Mouse (Mus musculus) limb, embryonic 13.5 days (tissue): ENCODE results near the gene Itm2b. TPM values are rescaled to one million over a fixed set of nuclear protein-coding genes. Genes with fewer than 3 reads are reported as not detected.

Experiments
- ATAC-seq: fragments of 200-750 bp; cut with Nextera tagmentation; 2 replicates; pipeline ENCODE4 v1.8.0; 2017; ENCODE audit warnings: low read depth, moderate number of reproducible peaks, moderate TSS enrichment; ENCODE audit not compliant: low FRiP score
- H3K27ac ChIP-seq: fragments of 300-500 bp; sonication (generic); 2 replicates; pipeline ENCODE4 v1.5.1; 2015; ENCODE audit warnings: inconsistent platforms, mild to moderate bottlenecking, moderate library complexity
- H3K27me3 ChIP-seq: fragments of 300-500 bp; sonication (generic); 2 replicates; pipeline ENCODE4 v1.6.1; 2015; ENCODE audit warnings: mild to moderate bottlenecking, inconsistent platforms
- H3K36me3 ChIP-seq: fragments of 300-500 bp; sonication (generic); 2 replicates; pipeline ENCODE4 v1.6.1; 2015; ENCODE audit warnings: inconsistent platforms, mild to moderate bottlenecking, moderate library complexity
- H3K4me1 ChIP-seq: fragments of 300-500 bp; sonication (generic); 2 replicates; pipeline ENCODE4 v1.6.1; 2015; ENCODE audit warnings: inconsistent platforms
- H3K4me2 ChIP-seq: fragments of 300-500 bp; sonication (generic); replicated peaks from 2 replicates; pipeline ENCODE4 v1.6.1; 2015; ENCODE audit warnings: inconsistent platforms, mild to moderate bottlenecking, moderate library complexity
- H3K4me3 ChIP-seq: fragments of 300-500 bp; sonication (generic); 2 replicates; pipeline ENCODE4 v1.5.1; 2015; ENCODE audit warnings: moderate library complexity, mild to moderate bottlenecking, inconsistent platforms
- H3K9ac ChIP-seq: fragments of 300-500 bp; sonication (generic); 2 replicates; pipeline ENCODE4 v1.6.1; 2015; ENCODE audit warnings: mild to moderate bottlenecking, inconsistent platforms
- H3K9me3 ChIP-seq: fragments of 300-500 bp; sonication (generic); 2 replicates; pipeline ENCODE4 v1.6.1; 2016; ENCODE audit warnings: inconsistent platforms
- WGBS: fragments of 180-500 bp; shearing (Covaris S2); methylation state at CpG from one replicate; pipeline ENCODE4 v1.1.7; 2015; 5-methylcytosine and 5-hydroxymethylcytosine counted together
- polyA plus RNA-seq: library from polyadenylated mRNA; unstranded; fragments of >200 nt; fragmentation: Nextera tagmentation; extraction: Ambion mirVana; gene quantifications from 2 replicates; pipeline ENCODE4 v1.2.1, GENCODE M21; 2015

Itm2b gene
- polyA plus RNA-seq, 1 experiment from 2014 or later: 681 TPM

DNA sequence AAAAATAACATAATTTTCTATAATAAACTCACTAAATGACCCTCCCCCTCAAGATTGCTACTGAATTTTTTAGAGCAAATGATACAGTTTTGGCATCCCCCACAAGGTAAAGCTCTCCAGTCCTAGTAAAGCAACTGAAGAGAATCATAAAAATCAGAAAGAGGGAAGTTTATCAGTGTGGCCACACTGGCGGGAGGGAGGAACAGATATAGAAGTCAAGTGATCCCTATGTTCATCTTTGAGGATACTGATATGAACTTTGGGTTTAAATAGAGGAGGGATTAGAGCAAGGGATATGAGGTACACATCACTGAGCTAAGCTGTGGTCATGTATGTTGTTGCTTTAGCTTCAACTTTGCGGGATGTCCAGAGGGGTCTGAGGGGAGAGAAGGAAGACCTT lies 5.1 kb upstream of the Itm2b start:
- Histone ChIP-seq H3K27ac (no peak overlapping the region), H3K36me3 (no peaks in the 10 kb centered on the region), H3K27me3 (no peaks in the 10 kb centered on the region), H3K9ac (no peak overlapping the region), H3K9me3 (no peaks in the 10 kb centered on the region), H3K4me3 (no peak overlapping the region), H3K4me1 (peaks cover 12% of the 10 kb centered on the region), H3K4me2 (no peak overlapping the region)
- 95% methylated on average over 2 of the region's 2 CpGs for WGBS
- ATAC-seq: no peak

GRCm38 (mm10) chr14:73389059-73389458 lies 4.0 kb upstream of the Itm2b start:
- no peak overlapping the region for H3K4me3 ChIP-seq
- 54% methylated on average over 7 of the region's 7 CpGs for WGBS
- no peaks in the 10 kb centered on the region for H3K36me3 ChIP-seq
- no peak for ATAC-seq
- H3K27me3 ChIP-seq: no peaks in the 10 kb centered on the region
- H3K4me1 ChIP-seq: peaks cover 12% of the 10 kb centered on the region
- no peak overlapping the region for H3K27ac ChIP-seq
- H3K9me3 ChIP-seq: no peaks in the 10 kb centered on the region
- H3K4me2 ChIP-seq: no peak overlapping the region
- no peak overlapping the region for H3K9ac ChIP-seq

- Histone ChIP-seq H3K27ac (no peak overlapping the region; the same call in 1 of the 2 replicates), H3K9me3 (no peaks in the 10 kb centered on the region), H3K27me3 (no peaks in the 10 kb centered on the region), H3K4me1 (peaks cover 14% of the 10 kb centered on the region), H3K9ac (no peak overlapping the region), H3K36me3 (no peaks in the 10 kb centered on the region), H3K4me2 (no peak overlapping the region), H3K4me3 (no peak overlapping the region)
- ATAC-seq: no peak
- WGBS: 47% methylated on average over 7 of the region's 7 CpGs
Observed at GRCm38 (mm10) chr14:73388546-73388945, 3.5 kb upstream of the Itm2b start.

DNA sequence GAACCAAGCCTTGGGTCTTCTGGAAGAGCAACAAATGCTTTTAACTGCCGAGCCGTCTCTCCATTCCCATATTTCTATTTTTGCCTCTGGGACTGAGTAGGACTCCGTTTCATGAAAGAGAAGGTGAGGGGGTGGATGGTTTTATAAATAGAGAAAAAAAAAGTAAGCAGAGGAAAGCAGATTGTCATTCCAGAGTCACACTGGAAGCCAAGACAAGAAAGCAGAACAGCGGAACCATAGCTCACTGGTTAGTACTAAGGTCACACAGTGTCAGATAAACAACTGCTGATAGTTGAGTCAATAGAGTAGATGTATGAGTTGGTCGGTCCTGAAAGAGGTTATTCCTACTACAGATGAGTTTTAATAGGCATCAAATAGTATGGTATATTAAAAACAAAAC lies 1.4 kb upstream of the Itm2b start:
- Histone ChIP-seq H3K36me3 (no peaks in the 10 kb centered on the region), H3K4me2 (no peak overlapping the region), H3K9ac (no peak overlapping the region), H3K27me3 (no peaks in the 10 kb centered on the region), H3K27ac (no peak overlapping the region), H3K4me1 (peaks cover 34% of the 10 kb centered on the region), H3K4me3 (no peak overlapping the region), H3K9me3 (no peaks in the 10 kb centered on the region)
- 85% methylated on average over 5 of the region's 5 CpGs for WGBS
- ATAC-seq: no peak

DNA sequence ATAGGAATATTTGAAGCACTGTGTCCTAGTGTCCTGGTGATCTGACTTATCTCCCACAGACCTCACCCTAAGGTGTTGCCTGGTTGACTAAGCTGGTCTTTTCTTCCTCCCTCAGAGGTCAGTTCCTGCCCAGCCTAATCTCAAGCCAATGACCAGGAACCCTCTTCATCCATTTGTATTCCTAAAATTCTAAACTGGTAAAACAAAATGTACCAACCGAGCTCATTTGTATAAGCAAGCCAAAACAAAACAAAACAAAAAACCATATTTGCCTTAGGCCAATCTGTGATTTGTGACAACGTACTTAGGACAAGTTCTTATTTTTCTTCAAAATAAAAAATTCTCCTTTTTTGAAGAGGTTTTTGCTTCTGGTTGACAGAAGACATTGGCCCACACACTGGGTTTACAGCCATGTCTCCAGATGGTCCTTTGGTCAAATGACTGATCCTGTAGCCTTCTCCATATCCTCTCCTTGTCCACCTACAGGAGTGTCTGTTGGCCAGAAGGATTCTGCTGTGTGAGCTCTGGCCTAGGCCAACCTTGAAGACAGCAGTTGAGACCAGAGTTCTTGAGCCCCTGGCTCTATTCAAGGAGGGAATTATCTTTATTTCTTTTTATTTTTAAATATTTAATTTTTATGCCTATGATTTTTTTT lies 758 bp upstream of the Itm2b start:
- WGBS: 88% methylated on average over 2 of the region's 2 CpGs
- H3K36me3 ChIP-seq: no peaks in the 10 kb centered on the region
- no peaks in the 10 kb centered on the region for H3K27me3 ChIP-seq
- no peaks in the 10 kb centered on the region for H3K9me3 ChIP-seq
- H3K4me3 ChIP-seq: peak overlapping the region; percentile 75
- peak overlapping the region; percentile 62 for H3K4me2 ChIP-seq
- 0 out of 2 replicates have a peak overlapping the region, but pooled peaks have one; percentile 97 for H3K9ac ChIP-seq
- H3K27ac ChIP-seq: peak overlapping the region; percentile 95
- no peak for ATAC-seq
- peaks cover 39% of the 10 kb centered on the region for H3K4me1 ChIP-seq

DNA sequence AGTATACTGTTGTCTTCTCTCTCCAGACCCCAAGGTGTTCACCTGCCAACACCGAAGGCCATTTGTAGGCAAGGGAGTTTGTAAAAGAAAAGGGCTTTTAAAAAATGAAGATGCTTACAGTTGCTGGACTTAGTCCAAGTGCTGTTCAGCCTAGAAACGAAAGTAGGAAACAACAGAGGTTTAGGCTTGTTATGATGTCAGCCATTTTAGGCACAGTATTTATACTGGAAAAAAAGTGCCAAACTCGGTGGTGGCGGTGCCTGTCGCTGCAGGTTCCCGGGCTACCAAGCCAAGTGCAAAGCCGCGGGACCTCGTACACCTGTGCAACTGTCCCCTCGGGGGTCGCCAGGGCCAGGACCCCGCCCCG lies 560 bp downstream of the Itm2b start:
- Histone ChIP-seq H3K27ac (peak overlapping the region; percentile 95), H3K9me3 (no peaks in the 10 kb centered on the region), H3K9ac (peak overlapping the region; percentile 97), H3K4me2 (peak overlapping the region; percentile 62), H3K4me1 (peaks cover 39% of the 10 kb centered on the region), H3K36me3 (peaks cover 7% of the 10 kb centered on the region), H3K4me3 (peak overlapping the region; percentile 75), H3K27me3 (no peaks in the 10 kb centered on the region)
- no peak; the same call in 1 of the 2 replicates for ATAC-seq
- 1% methylated on average over 13 of the region's 13 CpGs for WGBS

DNA sequence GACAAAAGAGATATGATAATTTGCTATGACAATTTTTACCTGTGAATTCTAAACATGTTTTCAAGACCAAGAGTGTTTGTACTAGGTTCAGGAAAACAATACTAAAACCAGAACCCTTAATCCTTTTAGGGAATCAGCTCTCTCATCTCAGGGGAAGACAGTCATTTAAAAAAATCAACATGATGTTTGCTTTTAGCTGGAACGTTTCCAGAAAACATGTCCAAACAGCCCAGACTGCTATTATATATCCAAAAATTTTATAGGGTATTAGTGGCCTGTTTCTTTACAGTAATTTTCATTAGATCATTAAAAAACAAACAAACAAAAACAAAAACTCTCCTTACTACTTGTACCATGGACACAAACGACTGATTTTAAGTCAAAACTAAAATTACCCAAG lies 1.3 kb downstream of the Itm2b start:
- peak overlapping the region; percentile 97; the same call in 1 of the 2 replicates for H3K9ac ChIP-seq
- no peak for ATAC-seq

DNA sequence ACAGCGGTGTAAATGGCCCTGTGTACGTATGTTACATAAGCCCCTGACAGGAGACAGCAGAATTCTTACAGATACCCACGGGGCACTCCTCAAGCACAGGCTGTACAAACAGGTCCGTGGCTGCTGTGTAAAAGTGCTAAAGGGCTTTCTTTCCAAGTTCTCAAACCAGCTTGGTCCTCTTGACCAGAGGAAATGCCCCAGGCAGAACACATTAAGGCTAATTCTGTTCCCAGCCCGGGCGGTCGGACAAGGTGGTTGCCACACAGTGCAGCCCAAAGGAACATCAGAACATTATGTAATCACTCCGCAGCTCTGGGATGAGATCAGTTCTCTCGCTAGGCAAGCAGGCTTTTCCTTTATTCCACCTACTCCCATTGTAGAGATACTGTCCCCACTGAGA lies 2.4 kb downstream of the Itm2b start:
- Histone ChIP-seq H3K4me2 (peak overlapping the region; percentile 62), H3K9me3 (no peaks in the 10 kb centered on the region), H3K36me3 (peaks cover 21% of the 10 kb centered on the region), H3K4me3 (peak overlapping the region; percentile 75), H3K27ac (no peak overlapping the region), H3K9ac (peak overlapping the region; percentile 0; the same call in 1 of the 2 replicates), H3K4me1 (peaks cover 31% of the 10 kb centered on the region), H3K27me3 (no peaks in the 10 kb centered on the region)
- no peak for ATAC-seq
- 51% methylated on average over 9 of the region's 9 CpGs for WGBS

More for the DNA sequence above, 1.3 kb downstream of the Itm2b start:
- no peaks in the 10 kb centered on the region for H3K9me3 ChIP-seq
- H3K4me1 ChIP-seq: peaks cover 35% of the 10 kb centered on the region
- no peaks in the 10 kb centered on the region for H3K27me3 ChIP-seq
- peaks cover 12% of the 10 kb centered on the region for H3K36me3 ChIP-seq
- no peak overlapping the region for H3K27ac ChIP-seq
- H3K4me3 ChIP-seq: peak overlapping the region; percentile 75
- WGBS: 20% methylated on average over 2 of the region's 2 CpGs
- H3K4me2 ChIP-seq: peak overlapping the region; percentile 62

GRCm38 (mm10) chr14:73381559-73381958 lies 3.5 kb downstream of the Itm2b start:
- H3K9me3 ChIP-seq: no peaks in the 10 kb centered on the region
- ATAC-seq: no peak
- H3K36me3 ChIP-seq: peaks cover 26% of the 10 kb centered on the region
- H3K9ac ChIP-seq: no peak overlapping the region
- H3K4me2 ChIP-seq: peak overlapping the region; percentile 62; the same call in 1 of the 2 replicates
- no peak overlapping the region for H3K4me3 ChIP-seq
- H3K27me3 ChIP-seq: no peaks in the 10 kb centered on the region
- WGBS: 73% methylated on average over 4 of the region's 4 CpGs
- H3K27ac ChIP-seq: no peak overlapping the region
- peaks cover 31% of the 10 kb centered on the region for H3K4me1 ChIP-seq

DNA sequence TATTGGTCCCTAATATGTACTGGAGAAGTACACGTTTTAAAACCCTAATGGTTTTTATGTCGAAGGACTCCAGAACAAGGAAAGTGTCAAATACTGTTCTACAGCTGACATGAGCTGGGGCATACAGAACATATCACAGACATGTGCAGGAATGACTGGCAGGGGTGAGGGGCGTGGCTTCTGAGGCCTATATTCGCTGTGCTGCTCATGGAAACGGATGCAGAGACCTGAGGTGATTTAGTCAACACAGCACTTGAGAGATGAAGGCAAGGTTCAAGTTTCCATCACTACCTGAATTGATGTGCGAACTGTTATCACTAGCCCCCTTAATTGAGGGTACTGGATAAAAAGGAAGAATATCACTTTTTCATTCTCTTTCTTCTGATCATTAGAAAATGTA lies 7.3 kb downstream of the Itm2b start:
- ATAC-seq: no peak
- no peak overlapping the region for H3K4me2 ChIP-seq
- H3K4me3 ChIP-seq: no peak overlapping the region
- no peak overlapping the region for H3K27ac ChIP-seq
- H3K9ac ChIP-seq: no peak overlapping the region
- WGBS: 83% methylated on average over 6 of the region's 6 CpGs
- H3K36me3 ChIP-seq: peaks cover 41% of the 10 kb centered on the region
- H3K27me3 ChIP-seq: no peaks in the 10 kb centered on the region
- no peaks in the 10 kb centered on the region for H3K9me3 ChIP-seq
- H3K4me1 ChIP-seq: peaks cover 36% of the 10 kb centered on the region

DNA sequence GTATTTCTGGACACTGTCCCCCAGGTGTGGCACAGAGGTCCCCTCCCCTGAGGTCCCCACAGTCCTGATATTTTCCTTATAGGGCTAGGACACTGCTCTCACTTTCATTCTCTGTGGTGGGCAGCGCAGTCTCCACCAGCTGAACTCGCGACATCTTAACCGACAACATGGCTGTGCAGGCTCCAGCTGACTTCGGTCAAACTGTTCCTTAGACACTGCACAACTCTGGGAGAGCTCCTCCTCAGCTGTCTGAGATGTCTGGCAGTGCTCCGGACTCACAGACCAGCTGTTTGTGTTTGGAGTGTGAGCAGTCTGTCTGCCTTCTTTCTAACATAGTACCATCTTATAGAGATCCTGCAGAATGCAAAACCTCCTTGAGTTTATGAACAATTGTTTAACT lies 8.2 kb downstream of the Itm2b start:
- H3K27me3 ChIP-seq: no peaks in the 10 kb centered on the region
- H3K4me2 ChIP-seq: no peak overlapping the region
- no peak overlapping the region for H3K27ac ChIP-seq
- no peaks in the 10 kb centered on the region for H3K9me3 ChIP-seq
- ATAC-seq: no peak
- peaks cover 34% of the 10 kb centered on the region for H3K4me1 ChIP-seq
- no peak overlapping the region for H3K9ac ChIP-seq
- 87% methylated on average over 6 of the region's 6 CpGs for WGBS
- peaks cover 41% of the 10 kb centered on the region for H3K36me3 ChIP-seq
- H3K4me3 ChIP-seq: no peak overlapping the region

DNA sequence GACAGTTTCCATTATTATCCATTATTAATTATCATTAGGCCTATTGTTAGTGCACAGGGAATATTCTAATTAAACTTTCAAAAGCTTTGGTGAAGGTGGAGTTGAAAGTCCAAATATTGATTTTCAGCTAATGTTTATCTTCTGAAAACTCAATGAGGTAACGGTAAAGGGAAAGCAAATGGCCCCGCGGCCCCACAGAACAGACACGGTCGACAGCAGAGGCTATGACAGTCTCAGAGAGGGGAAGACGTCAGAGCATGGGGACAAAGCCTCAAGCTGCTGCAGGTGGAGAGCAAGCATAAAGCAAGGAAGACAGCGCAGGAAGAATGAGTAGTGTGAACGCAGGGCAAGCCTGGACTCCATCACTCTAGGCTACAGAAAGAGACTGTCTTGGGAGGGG lies 9.2 kb downstream of the Itm2b start:
- 79% methylated on average over 8 of the region's 8 CpGs for WGBS
- Histone ChIP-seq H3K27me3 (no peaks in the 10 kb centered on the region), H3K4me3 (no peak overlapping the region), H3K4me1 (peaks cover 26% of the 10 kb centered on the region), H3K27ac (no peak overlapping the region), H3K4me2 (no peak overlapping the region), H3K9ac (no peak overlapping the region), H3K36me3 (peaks cover 49% of the 10 kb centered on the region), H3K9me3 (no peaks in the 10 kb centered on the region)
- ATAC-seq: no peak

DNA sequence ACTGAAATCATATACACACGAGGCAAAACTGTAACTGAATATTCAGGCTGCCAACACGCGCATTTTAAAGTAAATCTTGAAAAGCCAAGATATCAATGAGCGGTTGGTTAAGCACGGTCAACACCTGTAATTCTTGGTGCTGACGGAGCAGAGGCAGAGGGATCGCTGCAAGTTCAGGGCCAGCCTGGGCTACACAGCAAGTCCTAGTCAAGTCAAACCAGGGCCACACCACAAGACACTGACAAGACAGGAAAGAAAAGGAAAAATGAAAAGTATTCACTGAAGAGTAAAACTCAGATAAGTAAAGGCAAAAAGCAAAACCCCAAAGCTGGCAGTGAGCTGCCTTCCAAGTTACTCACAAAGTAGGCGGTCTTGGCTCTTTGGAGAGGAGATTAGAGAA lies 9.6 kb downstream of the Itm2b start:
- H3K27me3 ChIP-seq: no peaks in the 10 kb centered on the region
- peaks cover 52% of the 10 kb centered on the region for H3K36me3 ChIP-seq
- no peaks in the 10 kb centered on the region for H3K9me3 ChIP-seq
- no peak overlapping the region for H3K27ac ChIP-seq
- no peak overlapping the region for H3K4me3 ChIP-seq
- no peak overlapping the region for H3K4me2 ChIP-seq
- ATAC-seq: no peak
- 95% methylated on average over 8 of the region's 8 CpGs for WGBS
- no peak overlapping the region for H3K9ac ChIP-seq
- H3K4me1 ChIP-seq: peaks cover 25% of the 10 kb centered on the region
